Mouse (Mus musculus) urinary bladder, postnatal 25 days (tissue): ENCODE measurements around the gene Coro2a.
"Not testable (repeated sequence)": the region's sequence is repeated elsewhere in the genome, so short reads cannot be mapped to it uniquely, and the experiment has no call there.

Source experiments
- DNase-seq: peaks from one replicate; pipeline ENCODE4 v3.0.0; 2022; ENCODE audit warnings: low spot score

The Coro2a gene

GRCm38 (mm10) chr4:46613618-46614017, 11.6 kb upstream of the Coro2a start:
- DNase-seq = no peak

GRCm38 (mm10) chr4:46611181-46611580, 9.2 kb upstream of the Coro2a start:
- DNase-seq = peak; percentile 82

GRCm38 (mm10) chr4:46607601-46608000, 5.6 kb upstream of the Coro2a start:
- no peak for DNase-seq

- no peak for DNase-seq
Observed at GRCm38 (mm10) chr4:46605451-46605850, 3.4 kb upstream of the Coro2a start.

GRCm38 (mm10) chr4:46602704-46603103, 702 bp upstream of the Coro2a start:
- no peak for DNase-seq

GRCm38 (mm10) chr4:46601258-46601843, 651 bp downstream of the Coro2a start:
- no peak for DNase-seq

GRCm38 (mm10) chr4:46600473-46601257, 1.3 kb downstream of the Coro2a start:
- DNase-seq = no peak

- DNase-seq = not testable (repeated sequence)
Observed at GRCm38 (mm10) chr4:46599609-46600008, 2.4 kb downstream of the Coro2a start.

- DNase-seq = no peak
Observed at GRCm38 (mm10) chr4:46598981-46599380, 3.0 kb downstream of the Coro2a start.

- DNase-seq = no peak
Observed at GRCm38 (mm10) chr4:46598111-46598510, 3.9 kb downstream of the Coro2a start.

- DNase-seq = no peak
Observed at GRCm38 (mm10) chr4:46597286-46597961, 4.6 kb downstream of the Coro2a start.

GRCm38 (mm10) chr4:46596398-46596797, 5.6 kb downstream of the Coro2a start:
- DNase-seq = no peak

GRCm38 (mm10) chr4:46594131-46594530, 7.9 kb downstream of the Coro2a start:
- peak; percentile 2 for DNase-seq

- no peak for DNase-seq
Observed at GRCm38 (mm10) chr4:46593472-46593871, 8.5 kb downstream of the Coro2a start.

- DNase-seq = peak; percentile 5
Observed at GRCm38 (mm10) chr4:46591833-46592520, 10.0 kb downstream of the Coro2a start.

GRCm38 (mm10) chr4:46590810-46591209, 11.2 kb downstream of the Coro2a start:
- no peak for DNase-seq

GRCm38 (mm10) chr4:46589946-46590684, 11.9 kb downstream of the Coro2a start:
- peak; percentile 1 for DNase-seq

- DNase-seq = no peak
Observed at GRCm38 (mm10) chr4:46589151-46589550, 12.9 kb downstream of the Coro2a start.

- DNase-seq = peak; percentile 2
Observed at GRCm38 (mm10) chr4:46586473-46586872, 15.5 kb downstream of the Coro2a start.

GRCm38 (mm10) chr4:46585811-46586190, 16.2 kb downstream of the Coro2a start:
- DNase-seq = peak; percentile 1

GRCm38 (mm10) chr4:46585041-46585810, 16.8 kb downstream of the Coro2a start:
- peak; percentile 2 for DNase-seq
